In genomic region chr2:96239246-96239645, GRCm38 (mm10) we compare ENCODE assay signal across 26 mouse cellular contexts.
"Had no signal": no experiment of that assay in that cellular context is flagged by ENCODE, and none has a peak within 500 bp of the region (broad histone marks: within the 10 kb centered on the region; RNA-seq: fewer than 3 reads in every experiment).

No protein-coding gene starts in this region.

- DNase-seq: gastrocnemius, adult 2 months; gastrocnemius, postnatal 10 days; gastrocnemius, postnatal 25 days; heart, adult 18-20 months; heart, postnatal 10 days; heart, postnatal 4 days; kidney, adult 18-20 months; kidney, adult 9 months; kidney, postnatal 10 days; kidney, postnatal 25 days; kidney, postnatal 4 days; liver had no signal

- H3K27me3 ChIP-seq: heart, embryonic 12.5 days; hindbrain, embryonic 12.5 days; intestine, embryonic 15.5 days; kidney, embryonic 15.5 days; limb, embryonic 12.5 days had no signal

- H3K4me3 ChIP-seq: gastrocnemius, adult 2 months; heart, embryonic 10.5 days; heart, embryonic 12.5 days; hindbrain, embryonic 10.5 days; hindbrain, embryonic 12.5 days; intestine, embryonic 15.5 days; kidney, embryonic 15.5 days; layer of hippocampus, adult 2 months; left cerebral cortex, adult 2 months; limb, embryonic 10.5 days; limb, embryonic 12.5 days had no signal

- ATAC-seq: hindbrain, embryonic 16.5 days; inflammation-experienced regulatory T-cells, adult 6 months; intestine, embryonic 15.5 days; intestine, postnatal 0 days had no signal

- H3K27ac ChIP-seq: gastrocnemius, adult 2 months; heart, embryonic 10.5 days; hindbrain, embryonic 10.5 days; hindbrain, embryonic 12.5 days; hindbrain, embryonic 14.5 days; intestine, embryonic 15.5 days; kidney, embryonic 15.5 days; layer of hippocampus, adult 2 months; left cerebral cortex, adult 2 months; limb, embryonic 10.5 days; limb, embryonic 12.5 days had no signal

- H3K36me3 ChIP-seq: heart, embryonic 10.5 days; heart, embryonic 12.5 days; hindbrain, embryonic 10.5 days; hindbrain, embryonic 12.5 days; intestine, embryonic 15.5 days; kidney, embryonic 15.5 days; limb, embryonic 10.5 days; limb, embryonic 12.5 days had no signal

- H3K4me2 ChIP-seq: heart, embryonic 12.5 days; hindbrain, embryonic 12.5 days; hindbrain, embryonic 14.5 days; intestine, embryonic 15.5 days; kidney, embryonic 15.5 days; limb, embryonic 12.5 days had no signal

- H3K9me3 ChIP-seq: heart, embryonic 10.5 days; heart, embryonic 12.5 days; hindbrain, embryonic 10.5 days; hindbrain, embryonic 12.5 days; intestine, embryonic 15.5 days; kidney, embryonic 15.5 days; limb, embryonic 10.5 days; limb, embryonic 12.5 days had no signal

- H3K4me1 ChIP-seq: heart, embryonic 10.5 days; heart, embryonic 12.5 days; hindbrain, embryonic 10.5 days; hindbrain, embryonic 12.5 days; intestine, embryonic 15.5 days; kidney, embryonic 15.5 days; limb, embryonic 10.5 days; limb, embryonic 12.5 days had no signal

- H3K9ac ChIP-seq: heart, embryonic 12.5 days; hindbrain, embryonic 12.5 days; hindbrain, embryonic 14.5 days; intestine, embryonic 15.5 days; kidney, embryonic 15.5 days; limb, embryonic 12.5 days had no signal
